Mouse (Mus musculus) lung, embryonic 14.5 days (tissue): Measurements from ENCODE around the gene Nup210. TPM values are rescaled to one million over a fixed set of nuclear protein-coding genes. Genes with fewer than 3 reads are reported as not detected.
A peak's percentile ranks its signal among the peaks of the same experiment; 100 is the strongest.
"Not testable (repeated sequence)": the region's sequence is repeated elsewhere in the genome, so short reads cannot be mapped to it uniquely, and the experiment has no call there.

Source experiments
- ATAC-seq: fragments of 200-750 bp; cut with Nextera tagmentation; 2 replicates; pipeline ENCODE4 v1.8.0; 2017; ENCODE audit warnings: mild to moderate bottlenecking, moderate TSS enrichment, moderate library complexity; ENCODE audit not compliant: insufficient read depth
- DNase-seq: peaks from one replicate; pipeline ENCODE4 v3.0.0-alpha.2; 2015
- H3K27ac ChIP-seq: fragments of 300-500 bp; sonication (generic); 2 replicates; pipeline ENCODE4 v1.5.1; 2014; ENCODE audit warnings: low read depth, mild to moderate bottlenecking, moderate library complexity
- H3K27me3 ChIP-seq: fragments of 300-500 bp; sonication (generic); 2 replicates; pipeline ENCODE4 v1.6.1; 2014; ENCODE audit warnings: low read length, control low read depth; ENCODE audit not compliant: insufficient read depth
- H3K36me3 ChIP-seq: fragments of 300-500 bp; sonication (generic); 2 replicates; pipeline ENCODE4 v1.6.1; 2014; ENCODE audit warnings: control low read depth; ENCODE audit not compliant: insufficient read depth
- H3K4me1 ChIP-seq: fragments of 300-500 bp; sonication (generic); 2 replicates; pipeline ENCODE4 v1.6.1; 2014; ENCODE audit warnings: antibody characterized with exemption, control low read depth; ENCODE audit not compliant: insufficient read depth
- H3K4me2 ChIP-seq: fragments of 300-500 bp; sonication (generic); 2 replicates; pipeline ENCODE4 v1.6.1; 2014; ENCODE audit warnings: mild to moderate bottlenecking
- H3K4me3 ChIP-seq: fragments of 300-500 bp; sonication (generic); 2 replicates; pipeline ENCODE4 v1.5.1; 2014; ENCODE audit warnings: low read depth, low read length
- H3K9ac ChIP-seq: fragments of 300-500 bp; sonication (generic); 2 replicates; pipeline ENCODE4 v1.6.1; 2014
- H3K9me3 ChIP-seq: fragments of 300-500 bp; sonication (generic); 2 replicates; pipeline ENCODE4 v1.6.1; 2016; ENCODE audit warnings: low read depth, low read length, control low read depth
- CTCF ChIP-seq: IDR thresholded peaks from 2 replicates; pipeline ENCODE4 v1.5.1; 2016; ENCODE audit warnings: antibody characterized with exemption, low read depth
- WGBS: fragments of 180-500 bp; shearing (Covaris S2); extraction: QIAGEN DNeasy Blood & Tissue Kit; methylation state at CpG from one replicate; pipeline ENCODE4 v1.1.7; 2014; 5-methylcytosine and 5-hydroxymethylcytosine counted together
- polyA plus RNA-seq: library from polyadenylated mRNA; unstranded; fragments of >200 nt; fragmentation: Nextera tagmentation; extraction: Ambion mirVana; gene quantifications from 2 replicates; pipeline ENCODE4 v1.2.1, GENCODE M21; 2014

Nup210 gene
- polyA plus RNA-seq, 1 experiment from 2014 or later, result 35.3 TPM

- TF ChIP-seq CTCF, result no peak
- DNase-seq, result no peak
- H3K27ac ChIP-seq, result no peak overlapping the region
- 68% methylated on average over 3 of the region's 3 CpGs for WGBS
- H3K9me3 ChIP-seq, result no peaks in the 10 kb centered on the region
- H3K4me3 ChIP-seq, result no peak overlapping the region
- H3K4me2 ChIP-seq, result no peak overlapping the region
- peaks cover 4% of the 10 kb centered on the region; the same call in 1 of the 2 replicates for H3K27me3 ChIP-seq
- no peaks in the 10 kb centered on the region for H3K36me3 ChIP-seq
- no peak for ATAC-seq
- no peak overlapping the region for H3K9ac ChIP-seq
- no peaks in the 10 kb centered on the region for H3K4me1 ChIP-seq
Observed at GRCm38 (mm10) chr6:91123453-91123852, 6.8 kb upstream of the Nup210 start.

GRCm38 (mm10) chr6:91121089-91121488 lies 4.5 kb upstream of the Nup210 start:
- H3K36me3 ChIP-seq, H3K4me1 ChIP-seq, ATAC-seq, H3K9ac ChIP-seq, H3K27me3 ChIP-seq, H3K4me3 ChIP-seq, H3K27ac ChIP-seq, H3K9me3 ChIP-seq, H3K4me2 ChIP-seq, DNase-seq: not testable (repeated sequence)
- 94% methylated on average over 7 of the region's 7 CpGs for WGBS

GRCm38 (mm10) chr6:91120206-91120605 lies 3.6 kb upstream of the Nup210 start:
- no peak overlapping the region for H3K9ac ChIP-seq
- no peak overlapping the region for H3K27ac ChIP-seq
- H3K4me3 ChIP-seq, result no peak overlapping the region
- no peaks in the 10 kb centered on the region for H3K9me3 ChIP-seq
- H3K27me3 ChIP-seq, result peaks cover 8% of the 10 kb centered on the region; the same call in 1 of the 2 replicates
- no peaks in the 10 kb centered on the region for H3K36me3 ChIP-seq
- H3K4me1 ChIP-seq, result no peaks in the 10 kb centered on the region
- H3K4me2 ChIP-seq, result no peak overlapping the region
- ATAC-seq, result no peak
- WGBS, result 67% methylated on average over 2 of the region's 2 CpGs
- peak; percentile 18 for DNase-seq
- TF ChIP-seq CTCF, result no peak

- Histone ChIP-seq H3K9me3 (no peaks in the 10 kb centered on the region), H3K9ac (no peak overlapping the region), H3K27ac (no peak overlapping the region), H3K36me3 (no peaks in the 10 kb centered on the region), H3K4me3 (no peak overlapping the region), H3K27me3 (peaks cover 4% of the 10 kb centered on the region; the same call in 1 of the 2 replicates), H3K4me2 (no peak overlapping the region), H3K4me1 (no peaks in the 10 kb centered on the region)
- ATAC-seq (no peak), DNase-seq (no peak)
- TF ChIP-seq CTCF, result no peak
Observed at GRCm38 (mm10) chr6:91118526-91118925, 1.9 kb upstream of the Nup210 start.

GRCm38 (mm10) chr6:91117149-91117548 lies 520 bp upstream of the Nup210 start:
- Histone ChIP-seq H3K4me1 (no peaks in the 10 kb centered on the region), H3K27me3 (peaks cover 4% of the 10 kb centered on the region; the same call in 1 of the 2 replicates), H3K4me2 (peak overlapping the region; percentile 97), H3K4me3 (peak overlapping the region; percentile 61), H3K9me3 (no peaks in the 10 kb centered on the region), H3K9ac (peak overlapping the region; percentile 40; the same call in 1 of the 2 replicates), H3K27ac (no peak overlapping the region), H3K36me3 (no peaks in the 10 kb centered on the region)
- peak; percentile 39 for ATAC-seq
- TF ChIP-seq CTCF, result no peak
- peak; percentile 45 for DNase-seq
- 2% methylated on average over 9 of the region's 9 CpGs for WGBS

GRCm38 (mm10) chr6:91115863-91116243 lies 776 bp downstream of the Nup210 start:
- DNase-seq (no peak), ATAC-seq (0 out of 2 replicates have a peak, but pooled peaks have one; percentile 6)
- Histone ChIP-seq H3K9ac (peak overlapping the region; percentile 59), H3K4me2 (peak overlapping the region; percentile 97), H3K4me3 (peak overlapping the region; percentile 61), H3K4me1 (no peaks in the 10 kb centered on the region), H3K9me3 (no peaks in the 10 kb centered on the region), H3K27ac (peak overlapping the region; percentile 58), H3K36me3 (no peaks in the 10 kb centered on the region), H3K27me3 (peaks cover 4% of the 10 kb centered on the region; the same call in 1 of the 2 replicates)
- TF ChIP-seq CTCF, result no peak
- WGBS, result 26% methylated on average over 4 of the region's 4 CpGs

- Histone ChIP-seq H3K4me3 (0 out of 2 replicates have a peak overlapping the region, but pooled peaks have one; percentile 4), H3K27ac (no peak overlapping the region; the same call in 1 of the 2 replicates), H3K27me3 (peaks cover 4% of the 10 kb centered on the region; the same call in 1 of the 2 replicates), H3K9ac (no peak overlapping the region), H3K36me3 (no peaks in the 10 kb centered on the region), H3K9me3 (no peaks in the 10 kb centered on the region), H3K4me1 (no peaks in the 10 kb centered on the region), H3K4me2 (peak overlapping the region; percentile 97)
- ATAC-seq (no peak), DNase-seq (peak; percentile 55)
- no peak for TF ChIP-seq CTCF
- 21% methylated on average over 1 of the region's 1 CpGs for WGBS
Observed at GRCm38 (mm10) chr6:91115158-91115557, 1.5 kb downstream of the Nup210 start.
